Mouse (Mus musculus) MEL (cell line): ENCODE measurements around the gene Clec4d.

ENCODE experiments used
- CTCF ChIP-seq, 3 experiments: IDR thresholded peaks in 2 of 3; conservative IDR thresholded peaks in 1 of 3; 2 replicates each; pipeline ENCODE4 v1.5.1; 2011 to 2012; ENCODE audit warnings: low read length in 3 of 3, low read depth in 2 of 3, mild to moderate bottlenecking in 2 of 3, improper control_type of control experiment in 1 of 3, inconsistent platforms in 1 of 3, mixed read lengths in 1 of 3, moderate library complexity in 1 of 3; ENCODE audit not compliant: control insufficient read depth in 1 of 3, insufficient read depth in 1 of 3, poor library complexity in 1 of 3, severe bottlenecking in 1 of 3
- ETS1 ChIP-seq: IDR thresholded peaks from 2 replicates; pipeline ENCODE4 v1.6.1; 2012; ENCODE audit warnings: low read depth, mild to moderate bottlenecking, inconsistent platforms, low read length, improper control_type of control experiment, moderate library complexity
- GABPA ChIP-seq: IDR thresholded peaks from 2 replicates; pipeline ENCODE4 v1.6.1; 2012; ENCODE audit warnings: low read depth, mild to moderate bottlenecking, inconsistent platforms, low read length, improper control_type of control experiment, moderate library complexity
- MAFK ChIP-seq: IDR thresholded peaks from 2 replicates; pipeline ENCODE4 v1.6.1; 2011; ENCODE audit warnings: low read depth, mild to moderate bottlenecking, low read length, improper control_type of control experiment, borderline replicate concordance
- MAX ChIP-seq: IDR thresholded peaks from 2 replicates; pipeline ENCODE4 v1.6.1; 2011; ENCODE audit warnings: low read length, improper control_type of control experiment
- POLR2A ChIP-seq, 2 experiments: IDR thresholded peaks; 2 replicates each; pipeline ENCODE4 v1.6.1; 2011 to 2012; ENCODE audit warnings: low read length in 2 of 2, mild to moderate bottlenecking in 2 of 2, control low read depth in 1 of 2, improper control_type of control experiment in 1 of 2, low read depth in 1 of 2, moderate library complexity in 1 of 2; ENCODE audit not compliant: control insufficient read depth in 1 of 2, insufficient read depth in 1 of 2, poor library complexity in 1 of 2

DNA sequence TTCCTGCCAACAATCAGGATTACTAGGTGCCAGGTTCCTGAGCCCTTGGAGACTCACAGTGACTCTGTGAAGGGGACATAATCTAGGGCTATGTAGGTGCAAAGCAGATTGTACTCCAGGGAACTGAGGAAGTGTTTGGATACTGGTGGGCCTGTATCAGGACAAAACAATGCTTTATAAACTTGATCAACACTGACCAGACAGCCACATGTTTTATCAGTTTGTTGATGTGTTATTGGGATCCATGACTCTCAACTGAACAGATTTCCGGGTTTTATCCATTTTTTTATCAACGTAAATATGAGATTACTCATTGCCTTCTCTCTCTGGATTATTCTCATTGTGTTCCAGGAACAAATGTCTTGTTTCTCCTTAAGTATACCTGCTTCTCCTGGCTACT is 46.1 kb downstream of the Clec4d start, which contains the start of gene Vmn2r19:
- TF ChIP-seq ETS1 = no peak
- TF ChIP-seq CTCF (IDR thresholded peaks at IDR 0.05 in 2 of 3, conservative IDR thresholded peaks at IDR 0.05 in 1 of 3; ENCODE audit: control insufficient read depth in 1 of 3, insufficient read depth in 1 of 3, low read depth in 2 of 3, low read length in 3 of 3, poor library complexity in 1 of 3, severe bottlenecking in 1 of 3) = no peak
- no peak for TF ChIP-seq MAFK
- TF ChIP-seq MAX = no peak
- no peak for TF ChIP-seq POLR2A (IDR thresholded peaks at IDR 0.05; ENCODE audit: control insufficient read depth in 1 of 2, insufficient read depth in 1 of 2, low read depth in 1 of 2, low read length in 2 of 2, poor library complexity in 1 of 2)
- no peak for TF ChIP-seq GABPA
